8 mouse cellular contexts compared by ENCODE assay signal in genomic region chr7:15921796-15922195, GRCm38 (mm10). TPM values are rescaled to one million over a fixed set of nuclear protein-coding genes. Genes with fewer than 3 reads are reported as not detected.
DNase-seq lines count a peak whose midpoint lies in the region; ATAC-seq and TF ChIP-seq lines count a peak whose summit lies in the region.

No protein-coding gene starts in this region.

- no peak for TF ChIP-seq CTCF in lung, adult 2 months (IDR thresholded peaks at IDR 0.05; ENCODE audit: insufficient read depth, low read length)

- no peaks in the 10 kb centered on the region for H3K27me3 ChIP-seq in hindbrain, embryonic 16.5 days (replicated peaks; ENCODE audit: control insufficient read depth, insufficient read depth, low read length)
- no peaks in the 10 kb centered on the region for H3K27me3 ChIP-seq in neural tube, embryonic 15.5 days (replicated peaks)

- H3K27ac ChIP-seq in hindbrain, embryonic 16.5 days (ENCODE audit: low read depth, low read length) = peak overlapping the region; percentile 91
- H3K27ac ChIP-seq in neural tube, embryonic 15.5 days (replicated peaks) = peak overlapping the region; percentile 95

- no peak for TF ChIP-seq POLR2A in lung, adult 2 months (IDR thresholded peaks at IDR 0.05; ENCODE audit: borderline replicate concordance, extremely low read depth, low read depth, low read length)

- no peak for DNase-seq in frontal cortex, postnatal 14 days (ENCODE audit: low spot score in 2 of 2)
- peak; percentile 47 for DNase-seq in T-cell, adult 2 months (ENCODE audit: low spot score)
- DNase-seq in fibroblast of lung, adult 2 months (ENCODE audit: low read depth) = peak; percentile 26
- DNase-seq in lung, adult 2 months = no peak
- DNase-seq in cerebellum, adult 9-11 months = no peak

- H3K9me3 ChIP-seq in hindbrain, embryonic 16.5 days (ENCODE audit: control insufficient read depth, low read length) = no peaks in the 10 kb centered on the region
- no peaks in the 10 kb centered on the region for H3K9me3 ChIP-seq in neural tube, embryonic 15.5 days (replicated peaks)

- peaks cover 20% of the 10 kb centered on the region for H3K36me3 ChIP-seq in hindbrain, embryonic 16.5 days (ENCODE audit: control insufficient read depth, insufficient read depth, low read length)
- peaks cover 28% of the 10 kb centered on the region for H3K36me3 ChIP-seq in neural tube, embryonic 15.5 days

- WGBS in hindbrain, embryonic 16.5 days = under 1% methylated on average over 10 of the region's 10 CpGs
- WGBS in lung, adult 2 months = under 1% methylated on average over 10 of the region's 10 CpGs
- 0% methylated on average over 10 of the region's 10 CpGs for WGBS in neural tube, embryonic 15.5 days

- peaks cover 20% of the 10 kb centered on the region for H3K4me1 ChIP-seq in hindbrain, embryonic 16.5 days (ENCODE audit: control insufficient read depth, insufficient read depth, low read depth, low read length)
- no peaks in the 10 kb centered on the region for H3K4me1 ChIP-seq in lung, adult 2 months (ENCODE audit: control insufficient read depth, insufficient read depth, low read length)
- peaks cover 27% of the 10 kb centered on the region for H3K4me1 ChIP-seq in neural tube, embryonic 15.5 days

- H3K9ac ChIP-seq in hindbrain, embryonic 16.5 days (ENCODE audit: low read depth, low read length) = peak overlapping the region; percentile 61
- peak overlapping the region; percentile 87 for H3K9ac ChIP-seq in neural tube, embryonic 15.5 days (replicated peaks)

- peak overlapping the region; percentile 91 for H3K4me2 ChIP-seq in hindbrain, embryonic 16.5 days (ENCODE audit: low read length)
- H3K4me2 ChIP-seq in neural tube, embryonic 15.5 days = peak overlapping the region; percentile 88

- H3K4me3 ChIP-seq in hindbrain, embryonic 16.5 days (ENCODE audit: low read length) = peak overlapping the region; percentile 55
- peak overlapping the region; percentile 83 for H3K4me3 ChIP-seq in lung, adult 2 months (replicated peaks; ENCODE audit: extremely low read depth, low read depth, low read length)
- H3K4me3 ChIP-seq in neural tube, embryonic 15.5 days (replicated peaks) = peak overlapping the region; percentile 76

- ATAC-seq in frontal cortex, adult (ENCODE audit: low TSS enrichment) = peak; percentile 4; the same call in 1 of the 2 replicates
- ATAC-seq in hindbrain, embryonic 16.5 days = peak; percentile 45
- peak; percentile 57 for ATAC-seq in neural tube, embryonic 15.5 days (ENCODE audit: low FRiP score)

RNA-seq across cellular contexts. Expression of gene Selenow, which starts 0.4 kb away (rescaled TPM):
- 1,540 and 1,671 TPM in 2 replicates for polyA plus RNA-seq in hindbrain, embryonic 16.5 days (2015; fragmentation: Nextera tagmentation; extraction: Ambion mirVana)
- 480 and 641 TPM in 2 replicates for polyA plus RNA-seq in lung, adult 2 months (2012; rRNA removed)
- 1,268 and 1,471 TPM in 2 replicates for polyA plus RNA-seq in neural tube, embryonic 15.5 days (2015; fragmentation: Nextera tagmentation; extraction: Ambion mirVana)

RNA-seq across cellular contexts. Expression of gene Nop53, which starts 24.1 kb away (rescaled TPM):
- 104 and 111 TPM in 2 replicates for polyA plus RNA-seq in hindbrain, embryonic 16.5 days (2015; fragmentation: Nextera tagmentation; extraction: Ambion mirVana)
- polyA plus RNA-seq in lung, adult 2 months (2012; rRNA removed) = 119 and 128 TPM in 2 replicates
- 108 and 127 TPM in 2 replicates for polyA plus RNA-seq in neural tube, embryonic 15.5 days (2015; fragmentation: Nextera tagmentation; extraction: Ambion mirVana)

RNA-seq across cellular contexts. Expression of gene Crxos, which starts 39.4 kb away (rescaled TPM):
- polyA plus RNA-seq in hindbrain, embryonic 16.5 days (2015; fragmentation: Nextera tagmentation; extraction: Ambion mirVana) = not detected in 2 replicates
- polyA plus RNA-seq in lung, adult 2 months (2012; rRNA removed) = not detected in 2 replicates
- not detected in 2 replicates for polyA plus RNA-seq in neural tube, embryonic 15.5 days (2015; fragmentation: Nextera tagmentation; extraction: Ambion mirVana)

RNA-seq across cellular contexts. Expression of gene Crx, which starts 42.0 kb away (rescaled TPM):
- not detected in 2 replicates for polyA plus RNA-seq in hindbrain, embryonic 16.5 days (2015; fragmentation: Nextera tagmentation; extraction: Ambion mirVana)
- not detected in 2 replicates for polyA plus RNA-seq in lung, adult 2 months (2012; rRNA removed)
- polyA plus RNA-seq in neural tube, embryonic 15.5 days (2015; fragmentation: Nextera tagmentation; extraction: Ambion mirVana) = not detected in 2 replicates

RNA-seq across cellular contexts. Expression of gene Ehd2, which starts 45.6 kb away (rescaled TPM):
- polyA plus RNA-seq in hindbrain, embryonic 16.5 days (2015; fragmentation: Nextera tagmentation; extraction: Ambion mirVana) = 5.6 and 9.5 TPM in 2 replicates
- 219 and 232 TPM in 2 replicates for polyA plus RNA-seq in lung, adult 2 months (2012; rRNA removed)
- polyA plus RNA-seq in neural tube, embryonic 15.5 days (2015; fragmentation: Nextera tagmentation; extraction: Ambion mirVana) = 9.2 and 14.8 TPM in 2 replicates

Comparison
In these comparisons a context has a peak if more than half of its experiments do, and no peak if none do; other contexts are left out.
1. ATAC-seq: peak in every context shown above with its lines; median percentile 57 in neural tube, embryonic 15.5 days; 45 in hindbrain, embryonic 16.5 days; 4 in frontal cortex, adult.
2. DNase-seq: peak in T-cell, adult 2 months (single experiment) and fibroblast of lung, adult 2 months (single experiment); none in frontal cortex, postnatal 14 days (0 of 2), lung, adult 2 months (single experiment) and cerebellum, adult 9-11 months (single experiment).
3. Peak in every context shown above with its lines, with median percentiles within 50 percentile points of each other: H3K4me3 ChIP-seq.